Mouse (Mus musculus) limb, embryonic 15.5 days (tissue): Measurements from ENCODE around the gene Rcsd1. TPM values are rescaled to one million over a fixed set of nuclear protein-coding genes. Genes with fewer than 3 reads are reported as not detected.

Experiments used
- microRNA-seq: library from miRNA; unstranded; fragments of <30 nt; microRNA quantifications from one replicate; pipeline ENCODE4, GENCODE M21; 2016
- polyA plus RNA-seq: library from polyadenylated mRNA; unstranded; fragments of >200 nt; fragmentation: Nextera tagmentation; extraction: Ambion mirVana; gene quantifications from 2 replicates; pipeline ENCODE4 v1.2.1, GENCODE M21; 2015

Gene Rcsd1
- polyA plus RNA-seq, 1 experiment from 2014 or later: 17.5 TPM

Small RNAs within 50 kb of the gene (microRNA-seq; reads per million reads assigned to microRNA genes)
- not detected for gene Gm44458

Other genes starting within 250 kb of the Rcsd1 start
- gene Dcaf6, start 249.3 kb downstream of the Rcsd1 start, polyA plus RNA-seq: 18.8 and 19.8 TPM in 2 replicates
- gene Mpc2, start 249.1 kb downstream of the Rcsd1 start, polyA plus RNA-seq: 135 and 146 TPM in 2 replicates
- gene Adcy10, start 224.6 kb downstream of the Rcsd1 start, polyA plus RNA-seq: 0.13 TPM in 1 of 2 replicates, not detected in the other
- gene Mpzl1, start 75.2 kb downstream of the Rcsd1 start, polyA plus RNA-seq: 165 and 169 TPM in 2 replicates
- 66.9 and 67.9 TPM in 2 replicates for gene Creg1, start 54.0 kb upstream of the Rcsd1 start, polyA plus RNA-seq
- 0.61 and 0.96 TPM in 2 replicates for gene Cd247, start 78.9 kb upstream of the Rcsd1 start, polyA plus RNA-seq